9 mouse cellular contexts compared by ENCODE assay signal in genomic region chr14:124195806-124196205, GRCm38 (mm10).
A peak's percentile ranks its signal among the peaks of the same experiment; 100 is the strongest.
DNase-seq lines count a peak whose midpoint lies in the region; ATAC-seq lines count a peak whose summit lies in the region.
"Had no signal": no experiment of that assay in that cellular context is flagged by ENCODE, and none has a peak within 500 bp of the region (broad histone marks: within the 10 kb centered on the region; RNA-seq: fewer than 3 reads in every experiment).

No protein-coding gene starts in this region.

- peak overlapping the region; percentile 45 for H3K4me2 ChIP-seq in hindbrain, embryonic 13.5 days
- H3K4me2 ChIP-seq in neural tube, embryonic 15.5 days: peak overlapping the region; percentile 49

- peak overlapping the region; percentile 11; the same call in 1 of the 2 replicates for H3K4me3 ChIP-seq in hindbrain, embryonic 13.5 days
- H3K4me3 ChIP-seq in hindbrain, embryonic 10.5 days: no peak overlapping the region
- peak overlapping the region; percentile 5 for H3K4me3 ChIP-seq in neural tube, embryonic 15.5 days (replicated peaks)

- H3K9me3 ChIP-seq in hindbrain, embryonic 13.5 days: no peaks in the 10 kb centered on the region
- H3K9me3 ChIP-seq in hindbrain, embryonic 10.5 days: no peaks in the 10 kb centered on the region
- no peaks in the 10 kb centered on the region for H3K9me3 ChIP-seq in neural tube, embryonic 15.5 days (replicated peaks)

- no peaks in the 10 kb centered on the region for H3K36me3 ChIP-seq in hindbrain, embryonic 13.5 days
- no peaks in the 10 kb centered on the region for H3K36me3 ChIP-seq in hindbrain, embryonic 10.5 days
- H3K36me3 ChIP-seq in neural tube, embryonic 15.5 days: no peaks in the 10 kb centered on the region

- DNase-seq in hindbrain, embryonic 10.5 days (ENCODE audit: low spot score): no peak
- DNase-seq in cerebellum, adult 18-20 months: peak; percentile 56 to 76
- DNase-seq in layer of hippocampus, adult 11-12 months (ENCODE audit: low spot score): peak; percentile 47
- DNase-seq in thymus, postnatal 14 days: no peak
- DNase-seq in urinary bladder, postnatal 10 days (ENCODE audit: low spot score): no peak
- no peak for DNase-seq in ovary, postnatal 36 days (ENCODE audit: low spot score)

- 0 out of 2 replicates have a peak, but pooled peaks cover 5% of the 10 kb centered on the region for H3K27me3 ChIP-seq in hindbrain, embryonic 13.5 days
- peaks cover 33% of the 10 kb centered on the region for H3K27me3 ChIP-seq in hindbrain, embryonic 10.5 days (ENCODE audit: insufficient read depth, poor library complexity, severe bottlenecking)
- H3K27me3 ChIP-seq in neural tube, embryonic 15.5 days (replicated peaks): 0 out of 2 replicates have a peak, but pooled peaks cover 5% of the 10 kb centered on the region
- H3K27me3 ChIP-seq: CH12.LX had no signal

- H3K4me1 ChIP-seq in hindbrain, embryonic 13.5 days (replicated peaks): peaks cover 21% of the 10 kb centered on the region
- H3K4me1 ChIP-seq in hindbrain, embryonic 10.5 days (replicated peaks): peaks cover 19% of the 10 kb centered on the region
- H3K4me1 ChIP-seq in neural tube, embryonic 15.5 days: peaks cover 21% of the 10 kb centered on the region

- 0 out of 2 replicates have a peak overlapping the region, but pooled peaks have one; percentile 4 for H3K27ac ChIP-seq in hindbrain, embryonic 13.5 days
- H3K27ac ChIP-seq in hindbrain, embryonic 10.5 days: no peak overlapping the region
- H3K27ac ChIP-seq in neural tube, embryonic 15.5 days (replicated peaks): peak overlapping the region; percentile 15; the same call in 1 of the 2 replicates

- H3K9ac ChIP-seq in hindbrain, embryonic 13.5 days: no peak overlapping the region; the same call in 1 of the 2 replicates
- H3K9ac ChIP-seq in neural tube, embryonic 15.5 days (replicated peaks): no peak overlapping the region

- ATAC-seq in hindbrain, embryonic 13.5 days (ENCODE audit: low FRiP score): peak; percentile 39; the same call in 1 of the 2 replicates
- ATAC-seq in neural tube, embryonic 15.5 days (ENCODE audit: low FRiP score): peak; percentile 63

- 10% methylated on average over 7 of the region's 7 CpGs for WGBS in hindbrain, embryonic 13.5 days
- WGBS in hindbrain, embryonic 10.5 days: 21% methylated on average over 7 of the region's 7 CpGs
- 16% methylated on average over 7 of the region's 7 CpGs for WGBS in neural tube, embryonic 15.5 days

Comparison
In these comparisons a context has a peak if more than half of its experiments do, and no peak if none do; other contexts are left out.
1. DNase-seq: peak in cerebellum, adult 18-20 months (2 of 2) and layer of hippocampus, adult 11-12 months (single experiment); none in hindbrain, embryonic 10.5 days (single experiment), thymus, postnatal 14 days (single experiment), urinary bladder, postnatal 10 days (single experiment) and ovary, postnatal 36 days (single experiment).